Mouse (Mus musculus) hindbrain, postnatal 0 days (tissue): ENCODE measurements around the gene Slc37a1. TPM values are rescaled to one million over a fixed set of nuclear protein-coding genes. Genes with fewer than 3 reads are reported as not detected.

Source experiments
- ATAC-seq: fragments of 200-750 bp; cut with Nextera tagmentation; 2 replicates; pipeline ENCODE4 v1.8.0; 2017; ENCODE audit warnings: mild to moderate bottlenecking, moderate TSS enrichment, moderate library complexity
- DNase-seq: peaks from one replicate; pipeline ENCODE4 v3.0.0-alpha.2; 2015; ENCODE audit warnings: low spot score
- H3K27ac ChIP-seq: fragments of 300-500 bp; sonication (generic); 2 replicates; pipeline ENCODE4 v1.5.1; 2014; ENCODE audit warnings: mild to moderate bottlenecking
- H3K27me3 ChIP-seq: fragments of 300-500 bp; sonication (generic); 2 replicates; pipeline ENCODE4 v1.6.1; 2014; ENCODE audit warnings: low read length, mixed read lengths; ENCODE audit not compliant: insufficient read depth
- H3K36me3 ChIP-seq: fragments of 300-500 bp; sonication (generic); 2 replicates; pipeline ENCODE4 v1.6.1; 2014; ENCODE audit warnings: low read length, mixed read lengths; ENCODE audit not compliant: insufficient read depth
- H3K4me1 ChIP-seq: fragments of 300-500 bp; sonication (generic); 2 replicates; pipeline ENCODE4 v1.6.1; 2014; ENCODE audit warnings: antibody characterized with exemption, low read length, mixed read lengths; ENCODE audit not compliant: insufficient read depth
- H3K4me2 ChIP-seq: fragments of 300-500 bp; sonication (generic); 2 replicates; pipeline ENCODE4 v1.6.1; 2014; ENCODE audit warnings: low read depth, mild to moderate bottlenecking, low read length, moderate library complexity, mixed read lengths
- H3K4me3 ChIP-seq: fragments of 300-500 bp; sonication (generic); 2 replicates; pipeline ENCODE4 v1.5.1; 2014; ENCODE audit warnings: low read length
- H3K9ac ChIP-seq: fragments of 300-500 bp; sonication (generic); replicated peaks from 2 replicates; pipeline ENCODE4 v1.6.1; 2014; ENCODE audit warnings: mild to moderate bottlenecking, low read length, moderate library complexity, mixed read lengths
- H3K9me3 ChIP-seq: fragments of 300-500 bp; sonication (generic); 2 replicates; pipeline ENCODE4 v1.6.1; 2016; ENCODE audit warnings: low read length, mixed read lengths
- CTCF ChIP-seq: IDR thresholded peaks from 2 replicates; pipeline ENCODE4 v1.5.1; 2016; ENCODE audit warnings: antibody characterized with exemption, control low read depth, low read depth
- WGBS: fragments of 180-500 bp; shearing (Covaris S2); extraction: QIAGEN DNeasy Blood & Tissue Kit; methylation state at CpG from one replicate; pipeline ENCODE4 v1.1.7; 2014; 5-methylcytosine and 5-hydroxymethylcytosine counted together
- polyA plus RNA-seq: library from polyadenylated mRNA; unstranded; fragments of >200 nt; fragmentation: Nextera tagmentation; extraction: Ambion mirVana; gene quantifications from 2 replicates; pipeline ENCODE4 v1.2.1, GENCODE M21; 2015
- total RNA-seq: library from RNA; depleted of rRNA; stranded (reverse); fragments of >200 nt; gene quantifications from 2 replicates; pipeline ENCODE4 v1.2.3, GENCODE M21; 2014

The Slc37a1 gene
- total and polyA plus RNA-seq, 2 experiments from 2014 or later = 5.7 to 10.7 TPM

GRCm38 (mm10) chr17:31355792-31356502, 69.4 kb downstream of the Slc37a1 start:
- Histone ChIP-seq H3K4me3 (no peak overlapping the region), H3K9ac (0 out of 2 replicates have a peak overlapping the region, but pooled peaks have one; percentile 15), H3K27me3 (no peaks in the 10 kb centered on the region), H3K36me3 (no peaks in the 10 kb centered on the region), H3K9me3 (no peaks in the 10 kb centered on the region), H3K4me2 (no peak overlapping the region), H3K27ac (peak overlapping the region; percentile 60), H3K4me1 (peaks cover 14% of the 10 kb centered on the region)
- ATAC-seq = peak; percentile 35; the same call in 1 of the 2 replicates
- DNase-seq = peak; percentile 38
- TF ChIP-seq CTCF = no peak
- 40% methylated on average over 8 of the region's 8 CpGs for WGBS

- H3K9ac ChIP-seq = no peak overlapping the region
- no peak overlapping the region for H3K4me3 ChIP-seq
- H3K9me3 ChIP-seq = no peaks in the 10 kb centered on the region
- WGBS = 44% methylated on average over 13 of the region's 13 CpGs
- peak; percentile 33; the same call in 1 of the 2 replicates for ATAC-seq
- TF ChIP-seq CTCF = no peak
- H3K27me3 ChIP-seq = no peaks in the 10 kb centered on the region
- H3K4me2 ChIP-seq = no peak overlapping the region
- peaks cover 28% of the 10 kb centered on the region for H3K4me1 ChIP-seq
- DNase-seq = peak; percentile 81
- H3K27ac ChIP-seq = peak overlapping the region; percentile 11; the same call in 1 of the 2 replicates
- no peaks in the 10 kb centered on the region for H3K36me3 ChIP-seq
Observed at GRCm38 (mm10) chr17:31360582-31360981, 74.0 kb downstream of the Slc37a1 start.

GRCm38 (mm10) chr17:31365586-31366166, 79.1 kb downstream of the Slc37a1 start:
- Histone ChIP-seq H3K27ac (no peak overlapping the region), H3K4me1 (peaks cover 16% of the 10 kb centered on the region), H3K4me3 (no peak overlapping the region), H3K9me3 (no peaks in the 10 kb centered on the region), H3K4me2 (no peak overlapping the region), H3K27me3 (no peaks in the 10 kb centered on the region), H3K9ac (no peak overlapping the region), H3K36me3 (no peaks in the 10 kb centered on the region)
- DNase-seq (peak; percentile 54), ATAC-seq (peak; percentile 76)
- TF ChIP-seq CTCF = no peak
- 64% methylated on average over 5 of the region's 5 CpGs for WGBS

GRCm38 (mm10) chr17:31370221-31370620, 83.6 kb downstream of the Slc37a1 start:
- Histone ChIP-seq H3K4me1 (no peaks in the 10 kb centered on the region), H3K36me3 (no peaks in the 10 kb centered on the region), H3K4me3 (no peak overlapping the region), H3K27me3 (no peaks in the 10 kb centered on the region), H3K9me3 (no peaks in the 10 kb centered on the region), H3K4me2 (no peak overlapping the region), H3K9ac (no peak overlapping the region), H3K27ac (no peak overlapping the region)
- no peak for DNase-seq
- ATAC-seq = no peak
- WGBS = 80% methylated on average over 2 of the region's 2 CpGs
- TF ChIP-seq CTCF = no peak

- DNase-seq (no peak), ATAC-seq (no peak)
- H3K4me3 ChIP-seq = no peak overlapping the region
- no peaks in the 10 kb centered on the region for H3K36me3 ChIP-seq
- no peaks in the 10 kb centered on the region for H3K27me3 ChIP-seq
- no peak for TF ChIP-seq CTCF
- no peaks in the 10 kb centered on the region for H3K9me3 ChIP-seq
- H3K27ac ChIP-seq = no peak overlapping the region
- no peak overlapping the region for H3K9ac ChIP-seq
- no peak overlapping the region for H3K4me2 ChIP-seq
- H3K4me1 ChIP-seq = no peaks in the 10 kb centered on the region
Observed at GRCm38 (mm10) chr17:31370931-31371330, 84.3 kb downstream of the Slc37a1 start.

GRCm38 (mm10) chr17:31377961-31378360, 91.4 kb downstream of the Slc37a1 start:
- H3K36me3 ChIP-seq = no peaks in the 10 kb centered on the region
- ATAC-seq (peak; percentile 83), DNase-seq (peak; percentile 89)
- TF ChIP-seq CTCF = peak; percentile 89
- no peaks in the 10 kb centered on the region for H3K9me3 ChIP-seq
- 9% methylated on average over 7 of the region's 7 CpGs for WGBS
- H3K9ac ChIP-seq = no peak overlapping the region
- peak overlapping the region; percentile 29; the same call in 1 of the 2 replicates for H3K4me2 ChIP-seq
- H3K4me1 ChIP-seq = no peaks in the 10 kb centered on the region
- H3K27me3 ChIP-seq = no peaks in the 10 kb centered on the region
- no peak overlapping the region for H3K4me3 ChIP-seq
- peak overlapping the region; percentile 17 for H3K27ac ChIP-seq

GRCm38 (mm10) chr17:31378361-31378761, 91.8 kb downstream of the Slc37a1 start:
- no peaks in the 10 kb centered on the region for H3K9me3 ChIP-seq
- H3K27ac ChIP-seq = peak overlapping the region; percentile 17
- no peaks in the 10 kb centered on the region for H3K36me3 ChIP-seq
- H3K9ac ChIP-seq = no peak overlapping the region
- DNase-seq = peak; percentile 71
- ATAC-seq = peak; percentile 93
- whole genome bisulfite sequencing = 41% methylated on average over 10 of the region's 10 CpGs
- no peaks in the 10 kb centered on the region for H3K27me3 ChIP-seq
- H3K4me1 ChIP-seq = no peaks in the 10 kb centered on the region
- no peak overlapping the region for H3K4me3 ChIP-seq
- peak overlapping the region; percentile 29; the same call in 1 of the 2 replicates for H3K4me2 ChIP-seq
- no peak for TF ChIP-seq CTCF
